Mouse (Mus musculus) thymus, postnatal 25 days (tissue): ENCODE results near the gene Furin.

Experiments used
- DNase-seq: peaks from one replicate; pipeline ENCODE4 v3.0.0; 2022

Gene Furin

DNA sequence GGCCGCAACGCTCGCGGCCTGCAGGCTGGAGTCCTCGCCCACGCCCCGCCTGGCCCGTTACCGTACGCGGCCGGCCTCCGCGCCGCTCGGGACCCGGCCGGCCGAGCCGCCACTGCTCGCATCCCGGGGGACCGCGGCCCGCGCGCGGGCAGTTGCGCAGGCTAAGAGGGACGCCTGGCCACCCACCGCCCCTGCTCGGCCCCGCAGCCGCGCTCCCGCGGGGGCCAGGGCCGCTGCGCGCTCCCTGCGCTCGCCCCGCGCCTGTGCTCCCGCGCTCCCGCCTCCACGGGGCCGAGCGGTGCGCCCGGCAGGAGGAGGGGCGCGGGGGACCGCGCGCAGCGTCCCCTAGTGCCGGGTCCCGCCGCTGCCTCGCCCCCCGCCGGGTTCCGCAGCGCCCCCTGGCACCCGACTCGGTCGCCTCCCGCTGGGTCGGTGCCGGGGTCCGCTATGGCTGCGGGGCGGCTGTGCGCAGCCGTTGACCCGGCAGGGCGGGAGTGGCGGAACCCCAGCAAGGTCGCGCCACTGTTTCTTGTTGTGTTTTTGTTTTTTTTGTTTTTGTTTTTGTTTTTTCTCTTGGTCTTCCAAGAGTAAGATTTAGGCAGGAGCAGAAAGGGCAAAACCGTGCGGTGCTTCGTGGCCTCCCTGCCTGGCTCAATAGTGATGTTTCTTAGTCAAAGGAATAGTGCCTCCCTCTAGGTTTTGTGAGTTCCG is 34.0 kb downstream of the Furin start, which contains the start of gene Man2a2:
Gene Man2a2, minus strand, starts transcription at position 335 of the 711 bp plus-strand sequence.
- peak; percentile 93 for DNase-seq

DNA sequence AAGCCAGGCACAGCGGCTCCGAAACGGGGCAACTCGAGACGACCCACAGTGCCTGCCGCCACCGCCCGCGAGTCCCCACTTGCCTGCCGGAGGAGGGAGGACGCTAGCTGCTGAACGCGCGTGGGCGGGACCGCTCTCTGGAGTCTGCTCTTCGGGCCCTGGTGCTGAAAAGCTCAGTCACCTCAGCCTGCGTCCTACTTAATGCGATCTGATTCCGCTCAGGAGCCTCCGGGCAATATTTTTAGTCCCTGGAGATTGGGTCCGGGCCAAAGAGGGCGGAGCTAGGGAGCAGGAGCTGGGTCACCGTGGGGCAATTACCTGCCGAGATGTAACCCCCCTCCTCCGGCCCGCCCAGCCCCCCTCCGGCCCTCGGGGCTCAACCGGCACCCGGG is 34.6 kb downstream of the Furin start:
- peak; percentile 85 for DNase-seq

DNA sequence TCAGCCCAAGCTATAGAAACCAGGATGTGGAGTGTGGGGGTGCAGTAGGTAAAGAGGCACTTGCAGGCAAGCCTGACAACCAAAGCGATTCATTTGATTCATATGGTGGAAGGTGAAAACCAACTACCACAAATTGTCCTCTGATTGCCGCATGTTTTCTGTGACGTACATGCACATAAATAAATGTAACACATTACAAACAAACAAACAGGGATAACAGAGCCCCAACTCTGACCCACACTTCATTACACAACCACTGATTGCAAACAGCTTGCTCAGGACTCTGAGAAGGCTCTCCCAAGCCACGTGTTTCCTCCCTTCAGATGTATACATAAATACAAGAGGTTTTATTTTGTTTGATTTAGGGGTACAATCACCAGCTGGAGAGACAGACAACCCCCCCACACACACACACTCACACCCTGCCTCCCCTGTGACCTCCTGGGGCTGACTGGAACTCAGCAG is 35.2 kb downstream of the Furin start:
- peak; percentile 26 for DNase-seq

DNA sequence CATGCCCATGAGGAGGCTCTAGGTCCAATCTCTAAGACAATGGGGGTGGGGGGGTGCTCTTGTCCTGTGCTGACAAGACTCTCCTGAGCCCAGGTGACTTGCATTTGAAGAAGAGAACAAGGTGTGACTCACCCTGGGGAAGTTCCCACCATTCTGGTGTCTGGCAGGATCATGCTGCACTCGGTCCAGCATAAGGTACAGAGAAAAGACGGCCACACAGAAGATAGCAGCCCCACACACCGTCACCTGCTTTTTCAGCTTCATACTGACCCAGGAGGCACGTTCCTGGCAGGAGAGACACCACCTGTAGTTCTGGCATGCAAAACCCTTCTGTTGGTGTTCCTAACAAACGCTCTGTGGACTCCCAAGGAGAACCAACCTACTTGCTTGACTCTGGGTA is 35.8 kb downstream of the Furin start:
- peak; percentile 6 for DNase-seq

DNA sequence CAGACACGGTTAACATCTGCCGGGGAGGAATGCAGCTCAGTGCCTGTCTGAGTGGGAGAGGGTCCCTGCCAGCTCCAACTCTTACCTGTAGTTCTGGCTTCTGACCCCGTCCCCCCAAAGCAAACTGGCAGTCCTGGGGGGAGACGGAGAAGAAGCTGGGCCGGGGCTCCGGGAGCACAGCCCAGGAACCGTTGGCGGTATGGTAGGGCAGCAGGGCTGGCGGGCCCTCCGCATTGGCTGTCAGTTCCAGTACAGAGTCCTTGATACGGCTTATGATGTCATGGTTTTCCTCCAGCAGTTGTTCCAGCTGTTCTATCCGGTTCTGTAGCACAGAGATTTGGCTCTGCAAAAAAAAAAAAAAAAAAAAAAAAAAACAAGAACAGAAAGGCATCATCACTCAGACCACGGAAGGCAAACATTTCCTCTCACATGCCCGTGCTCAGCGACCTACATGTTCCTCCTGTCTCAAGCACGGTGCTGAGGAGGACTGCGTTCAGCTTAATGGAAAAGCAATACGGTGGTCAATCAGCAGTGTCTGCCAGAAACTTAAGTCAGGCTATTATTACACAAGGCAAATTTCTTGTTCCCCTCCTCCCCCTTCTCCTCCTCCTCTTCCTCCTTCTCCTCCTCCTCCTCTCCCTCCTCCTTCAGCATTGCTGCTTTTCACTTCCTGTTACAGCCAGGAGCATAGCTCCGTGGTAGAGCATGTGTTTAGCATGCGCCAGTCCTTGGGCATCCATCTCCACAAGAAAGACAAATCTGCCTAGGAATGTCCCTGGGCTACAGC is 36.4 kb downstream of the Furin start:
- peak; percentile 35 for DNase-seq

DNA sequence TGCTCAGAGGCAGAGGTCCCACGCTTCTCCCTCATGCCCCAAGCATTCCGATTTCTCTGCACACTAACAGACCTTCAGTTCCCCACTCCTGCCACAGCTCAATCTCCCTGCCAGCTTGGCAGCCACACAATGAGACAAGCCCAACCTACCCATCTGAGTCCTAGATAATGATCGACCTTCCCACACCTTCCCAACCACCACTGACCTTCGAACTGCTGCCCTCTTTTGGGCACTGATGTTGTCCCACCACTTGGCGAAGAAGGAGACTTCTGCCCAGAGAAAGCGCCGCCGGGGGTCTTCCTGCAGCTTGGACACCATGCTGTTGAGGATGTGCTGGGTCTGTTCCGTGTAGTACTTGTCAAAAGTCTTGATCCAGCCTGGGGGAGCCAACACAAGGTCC is 37.2 kb downstream of the Furin start:
- no peak for DNase-seq

DNA sequence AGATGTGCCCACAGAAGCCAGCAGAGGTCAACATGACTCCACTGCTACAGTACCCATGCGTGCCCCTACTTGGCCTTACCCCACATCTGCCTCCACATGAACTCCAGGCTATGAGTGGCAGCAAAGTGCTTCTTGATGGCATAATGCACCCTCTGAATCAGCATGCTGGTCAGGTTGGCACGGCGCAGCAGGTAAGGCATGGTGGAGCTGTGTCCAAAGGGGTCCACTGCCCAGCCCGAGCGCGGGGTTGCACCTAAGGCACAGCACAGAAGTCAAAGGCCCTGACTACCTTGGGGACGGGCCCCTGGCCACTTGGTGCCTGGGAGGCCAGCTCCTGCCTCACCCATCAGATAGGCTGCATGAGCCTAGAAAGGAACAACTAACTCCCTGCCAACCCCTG is 38.0 kb downstream of the Furin start:
- no peak for DNase-seq

DNA sequence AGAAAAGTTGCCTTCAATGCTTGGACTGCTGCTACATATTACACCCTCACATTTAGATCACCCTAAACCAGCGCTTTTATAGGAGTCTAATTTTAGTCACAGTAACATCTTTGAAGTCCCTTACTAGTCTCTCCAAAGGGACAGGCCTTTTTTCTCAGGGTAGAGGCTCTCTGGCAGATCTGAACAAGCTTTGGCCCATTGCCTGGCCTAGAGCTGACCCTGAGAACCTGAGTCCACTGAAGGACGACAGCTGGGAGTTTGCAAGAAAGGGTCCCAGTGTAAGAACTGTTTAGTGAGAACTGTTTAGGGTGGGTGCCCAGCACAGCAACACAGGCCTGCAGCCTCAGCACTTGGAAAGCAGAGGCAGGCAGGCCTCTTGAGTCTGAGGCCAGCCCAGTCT is 39.5 kb downstream of the Furin start:
- no peak for DNase-seq

DNA sequence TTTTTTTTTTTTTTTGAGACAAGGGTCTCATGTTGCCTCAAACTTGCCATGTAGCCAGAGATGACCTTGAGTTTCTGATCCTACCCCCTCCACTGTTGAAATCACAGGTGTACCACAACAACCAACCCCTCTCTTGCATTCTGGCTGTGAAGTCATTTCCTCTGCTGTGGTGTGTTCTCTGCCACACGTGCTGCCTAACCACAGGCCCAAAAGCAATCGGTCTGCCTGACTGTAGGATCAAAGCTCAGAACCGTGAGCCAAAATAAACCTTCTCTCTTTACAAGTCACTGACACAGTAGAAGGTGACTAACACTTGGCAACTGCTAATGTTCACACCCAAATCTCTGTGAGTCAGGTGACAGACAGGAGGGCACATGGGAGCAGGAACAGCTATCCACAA is 44.8 kb downstream of the Furin start:
- no peak for DNase-seq

DNA sequence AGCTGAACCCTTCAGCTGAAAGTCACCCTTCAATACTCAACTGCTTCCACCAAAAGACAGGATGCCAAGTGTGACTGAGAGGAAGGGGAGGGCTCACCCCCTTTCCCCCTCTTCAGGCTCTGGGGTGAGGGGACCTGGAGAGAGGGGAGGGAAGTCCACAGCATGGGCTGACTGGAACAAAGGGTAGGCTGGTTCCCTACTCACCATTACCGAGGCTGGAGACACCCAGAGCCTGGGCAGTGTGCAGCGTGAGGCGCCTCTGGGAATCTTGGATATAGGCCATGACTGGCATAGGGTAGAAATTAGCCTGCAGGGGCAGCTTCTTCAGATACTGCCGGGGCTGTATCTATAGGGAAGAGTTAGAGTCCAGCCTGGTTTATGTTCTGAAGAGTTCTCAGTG is 47.2 kb downstream of the Furin start:
- no peak for DNase-seq

DNA sequence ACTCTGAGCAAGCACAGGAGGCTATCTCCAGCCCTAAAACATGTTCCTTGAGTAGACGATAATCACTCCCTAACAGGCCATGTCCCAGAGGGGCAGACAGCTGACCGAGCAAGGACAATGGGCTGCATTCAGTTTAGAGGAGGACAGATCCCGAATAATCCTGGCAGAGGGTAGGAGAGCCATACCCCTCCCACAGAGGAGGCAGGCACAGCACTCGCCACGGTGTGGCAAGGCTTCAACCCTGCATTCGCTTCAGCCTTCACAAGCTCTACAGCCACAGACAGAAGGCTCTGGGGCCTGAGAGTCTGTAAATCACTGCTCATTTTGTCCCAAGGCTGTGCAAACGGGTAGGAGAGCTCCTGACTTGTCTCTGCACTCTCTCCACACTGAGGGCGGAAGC is 48.1 kb downstream of the Furin start:
- no peak for DNase-seq

DNA sequence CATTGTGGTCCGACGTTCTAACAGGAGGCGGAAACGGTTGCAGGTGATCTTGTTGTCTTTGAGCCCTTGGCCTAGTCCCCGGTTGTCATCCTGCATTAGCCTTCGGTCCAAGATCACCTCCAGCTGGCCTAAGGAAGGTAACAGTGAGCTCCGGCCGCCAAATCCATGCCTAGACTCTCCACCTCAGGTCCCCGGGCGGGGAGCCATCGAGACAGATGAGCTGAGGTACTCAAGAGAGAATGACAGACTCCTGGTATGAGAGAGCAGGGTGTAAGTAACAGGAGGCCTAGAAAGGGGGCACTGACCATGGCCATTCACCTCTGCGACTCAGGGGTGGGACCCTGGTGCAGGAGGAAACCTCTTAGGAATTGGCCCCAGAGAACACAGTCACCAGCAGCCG is 48.9 kb downstream of the Furin start:
- no peak for DNase-seq

DNA sequence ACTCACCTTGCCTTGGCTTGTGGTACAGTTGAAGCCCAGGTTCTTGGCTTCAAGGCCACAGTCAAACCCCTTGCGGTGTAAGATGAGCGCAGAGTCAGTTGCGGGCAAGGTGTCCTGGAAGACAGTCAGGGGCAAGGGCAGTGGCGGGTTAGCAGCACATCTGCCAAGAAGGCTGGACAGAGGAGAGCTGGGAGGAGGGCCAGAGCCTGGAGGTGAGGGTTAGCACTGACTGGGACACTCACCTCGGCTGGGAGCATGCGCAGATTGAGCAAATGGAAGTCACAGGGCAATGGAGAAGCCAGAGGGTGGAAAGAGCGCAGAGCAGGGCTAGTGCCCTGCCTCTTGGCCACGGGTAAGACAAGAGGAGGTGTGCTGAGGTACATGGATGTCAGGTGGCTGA is 52.3 kb downstream of the Furin start:
- DNase-seq = no peak

DNA sequence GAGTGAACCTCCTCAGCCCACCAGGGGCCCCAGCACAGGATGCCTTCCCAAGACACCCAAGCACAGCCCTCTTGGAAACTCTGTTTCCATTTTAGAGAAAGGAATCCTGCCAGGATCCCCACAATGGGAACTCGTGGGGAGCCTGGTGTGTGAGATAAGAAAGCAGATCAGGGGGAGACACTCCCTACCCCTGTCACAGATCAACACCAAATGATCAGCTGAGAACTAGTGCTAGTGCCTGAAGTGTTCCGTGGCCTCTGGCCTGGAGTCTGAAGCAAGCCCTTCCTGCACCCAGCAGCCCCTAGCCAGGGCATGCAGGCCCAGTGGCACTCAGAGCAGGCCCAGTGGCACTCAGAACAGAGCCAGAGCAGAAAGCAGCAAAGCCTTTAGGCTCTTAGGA is 54.4 kb downstream of the Furin start:
- no peak for DNase-seq

DNA sequence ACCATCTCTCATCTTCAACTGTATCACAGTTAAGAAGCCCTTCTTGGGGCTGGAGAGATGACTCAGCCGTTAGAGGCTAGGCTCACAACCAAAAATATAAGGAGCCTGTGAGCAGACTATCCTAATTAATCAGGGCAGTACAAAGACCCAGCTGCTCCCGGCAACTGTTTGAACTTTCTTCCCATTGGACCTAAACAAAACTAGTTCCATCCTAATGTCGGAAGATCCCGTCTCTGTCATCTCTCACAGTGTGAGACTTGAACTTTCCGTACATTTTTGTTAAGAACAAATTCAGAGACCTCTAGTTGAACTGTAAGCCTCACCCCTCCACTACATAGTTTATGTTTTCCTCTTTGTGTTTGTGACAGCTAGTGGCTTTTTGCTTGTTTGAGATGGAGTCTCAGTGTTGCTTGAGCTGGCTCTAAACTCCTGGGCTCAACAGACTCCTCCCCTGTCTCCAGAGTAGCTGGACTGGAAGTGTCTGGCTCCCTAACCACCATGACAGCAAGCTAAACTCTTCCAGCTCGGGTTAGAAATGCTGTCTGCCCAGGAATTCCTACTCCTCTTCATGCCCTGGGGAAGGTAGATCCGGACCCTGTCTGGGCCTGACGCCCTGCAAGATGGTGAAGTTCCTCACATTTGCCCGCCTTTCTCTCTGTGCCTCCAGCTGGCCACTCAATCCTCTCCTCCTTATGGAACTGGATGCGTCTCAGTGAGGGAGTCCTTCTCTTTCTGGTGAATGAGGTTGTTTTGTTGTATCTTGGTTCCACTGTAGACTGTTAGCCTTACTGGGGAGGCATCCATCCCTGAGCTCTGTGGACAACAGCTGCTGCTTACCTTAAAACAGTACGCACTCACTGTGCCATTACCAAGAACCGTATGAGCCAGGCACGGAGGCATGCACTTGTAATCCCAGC is 57.3 kb downstream of the Furin start:
- no peak for DNase-seq

DNA sequence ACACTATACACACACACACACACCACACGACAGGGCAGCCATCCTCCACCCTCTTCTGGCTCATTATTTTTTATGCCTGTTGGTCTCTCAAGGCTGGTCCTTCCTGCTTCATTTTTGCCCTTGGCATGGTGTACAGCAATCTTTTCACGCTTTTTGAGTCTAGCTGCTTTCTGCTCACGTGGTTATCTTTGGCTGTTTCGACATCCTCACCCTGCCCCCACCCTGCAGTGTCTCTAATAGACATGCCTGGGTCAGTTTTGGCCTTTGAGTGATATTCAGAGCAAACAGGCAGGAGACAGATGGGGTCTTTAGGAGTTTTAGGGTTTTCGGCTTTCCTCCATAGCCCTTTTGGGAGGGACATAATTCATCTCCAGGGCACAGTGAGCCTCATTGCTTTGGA is 58.4 kb downstream of the Furin start:
- no peak for DNase-seq

DNA sequence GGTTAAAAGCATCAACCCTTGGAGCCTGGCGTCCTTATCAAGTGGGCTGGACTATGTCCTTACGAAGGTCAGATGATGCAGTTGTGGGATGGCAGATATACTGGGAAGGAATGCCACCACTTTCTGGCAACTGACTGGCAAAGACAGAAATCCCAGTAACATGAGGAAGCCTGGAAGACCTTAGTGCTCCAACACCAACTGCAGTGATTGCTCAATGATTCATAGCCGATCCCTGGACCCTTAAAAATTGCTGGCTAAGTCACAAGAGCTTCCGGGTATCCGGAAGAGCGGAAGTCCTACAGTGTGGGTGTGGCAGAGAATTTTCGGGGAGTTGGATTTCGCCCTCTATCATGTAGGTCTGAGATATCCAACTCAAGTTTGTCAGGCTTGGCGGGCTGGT is 59.1 kb downstream of the Furin start:
- no peak for DNase-seq

DNA sequence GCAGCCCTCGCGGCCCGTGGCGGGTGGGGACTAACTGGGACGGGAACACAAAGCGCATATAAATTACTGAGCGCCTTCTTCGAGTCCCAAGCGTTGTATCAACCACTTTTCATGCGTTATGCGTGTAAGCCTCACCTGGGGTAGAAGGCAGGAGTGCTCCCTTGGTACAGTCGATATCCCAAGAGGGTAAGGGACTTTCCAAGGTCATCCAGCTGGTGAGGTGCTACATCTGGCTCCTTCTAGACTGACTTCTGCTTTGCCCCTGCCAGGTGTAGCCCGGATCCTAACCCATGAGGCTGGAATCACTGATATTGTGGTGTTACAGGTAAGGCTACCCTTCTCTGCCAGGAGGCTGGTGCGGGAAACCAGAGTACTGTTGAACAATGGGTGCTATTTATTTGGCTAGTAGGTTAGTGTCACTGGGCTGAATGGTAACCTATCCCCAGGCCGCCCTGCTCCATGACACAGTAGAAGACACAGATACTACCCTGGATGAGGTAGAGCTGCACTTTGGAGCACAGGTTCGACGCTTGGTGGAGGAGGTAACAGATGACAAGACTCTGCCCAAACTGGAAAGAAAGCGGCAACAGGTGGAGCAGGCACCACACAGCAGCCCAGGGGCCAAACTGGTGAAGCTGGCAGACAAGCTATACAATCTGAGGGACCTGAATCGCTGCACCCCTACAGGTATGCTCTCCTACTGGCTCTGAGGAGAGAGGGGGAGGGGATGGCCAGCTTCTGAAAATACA is 61.8 kb downstream of the Furin start:
- no peak for DNase-seq

DNA sequence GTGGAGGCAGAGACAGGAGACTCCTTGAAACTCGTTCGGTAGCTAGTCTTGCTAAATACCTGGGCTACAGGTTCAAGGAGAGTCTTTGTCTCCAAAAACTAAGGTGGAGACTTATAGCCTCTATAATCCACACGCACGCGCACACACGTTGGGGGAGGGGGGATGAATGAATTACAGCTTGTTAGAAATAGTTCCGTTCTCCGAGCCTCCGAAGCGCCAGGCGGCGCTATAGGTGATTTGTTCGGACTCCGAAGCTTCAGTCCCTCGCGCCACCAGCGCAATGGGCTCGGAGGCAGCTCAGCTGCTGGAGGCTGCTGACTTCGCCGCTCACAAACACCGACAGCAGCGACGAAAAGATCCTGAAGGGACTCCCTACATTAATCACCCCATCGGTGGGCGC is 62.4 kb downstream of the Furin start, which contains the start of gene Hddc3:
Gene Hddc3, plus strand, starts transcription at position 247 of the 400 bp plus-strand sequence.
- DNase-seq = peak; percentile 97

DNA sequence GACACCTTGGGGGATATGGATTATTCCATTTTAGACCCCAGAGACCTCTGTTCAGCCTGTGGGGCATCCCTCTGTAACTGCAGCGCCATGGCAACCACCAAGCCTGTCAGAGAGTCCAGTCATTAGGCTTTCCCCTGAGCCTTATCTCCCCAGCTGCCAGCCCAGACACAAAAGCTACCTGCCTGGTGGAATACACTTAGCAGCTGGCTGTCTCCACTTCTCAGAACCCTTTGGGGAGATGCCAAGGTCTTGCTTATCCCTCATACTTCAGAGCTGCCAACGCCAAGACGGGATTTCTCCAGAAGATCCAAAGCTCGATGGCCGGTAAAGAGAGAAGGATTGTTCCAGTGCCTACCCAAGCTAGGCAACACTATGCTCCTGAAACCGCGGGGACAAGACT is 63.4 kb downstream of the Furin start:
- DNase-seq = no peak

DNA sequence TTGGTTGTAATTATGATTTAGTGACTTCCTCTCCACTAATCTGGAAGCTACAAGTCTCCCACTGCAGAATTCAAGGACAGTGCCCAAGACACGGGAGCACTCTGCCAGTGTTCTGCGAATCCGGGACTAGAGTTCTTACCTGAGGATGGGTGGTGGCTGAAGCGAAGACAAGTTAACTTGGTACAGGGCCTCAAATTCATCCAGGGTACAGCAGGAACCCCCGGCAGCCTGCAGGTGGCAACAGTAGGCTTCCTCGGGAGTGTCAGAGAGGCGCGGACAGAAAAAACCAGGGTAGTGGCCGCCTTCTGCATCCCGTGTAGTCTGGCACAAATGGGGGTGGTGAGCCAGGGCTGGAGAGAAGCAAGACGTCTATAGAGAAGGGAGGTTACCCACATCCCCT is 64.4 kb downstream of the Furin start, which contains the start of gene Unc45a:
Gene Unc45a, minus strand, starts transcription at position 213 of the 400 bp plus-strand sequence.
- DNase-seq = peak; percentile 85
